Mouse (Mus musculus): ENCODE measurements at regions not wholly inside any gene's neighbourhood (a gene's known extent, or its start where the extent isn't known, plus 50 kb on each side); places are given as distances from the start of the nearest gene placed in this dataset.

GRCm38 (mm10) chr2:167774806-167775179 lies 85.2 kb upstream of the Tmem189 start:
- TF ChIP-seq HCFC1 (IDR thresholded peaks at IDR 0.05; ENCODE audit: borderline replicate concordance, insufficient read depth, low read length) (no peak), CHD2 (IDR thresholded peaks at IDR 0.05; ENCODE audit: low read depth, low read length) (no peak), ZC3H11A (IDR thresholded peaks at IDR 0.05; ENCODE audit: borderline replicate concordance, low read depth, low read length) (no peak), ZNF384 (IDR thresholded peaks at IDR 0.05; ENCODE audit: low read depth, low read length) (no peak), MAFK (IDR thresholded peaks at IDR 0.05; ENCODE audit: insufficient read depth, low read depth, low read length) (no peak)

Data from ES-E14 (cell line).